8 mouse cellular contexts compared by ENCODE assay signal in the genomic region with DNA sequence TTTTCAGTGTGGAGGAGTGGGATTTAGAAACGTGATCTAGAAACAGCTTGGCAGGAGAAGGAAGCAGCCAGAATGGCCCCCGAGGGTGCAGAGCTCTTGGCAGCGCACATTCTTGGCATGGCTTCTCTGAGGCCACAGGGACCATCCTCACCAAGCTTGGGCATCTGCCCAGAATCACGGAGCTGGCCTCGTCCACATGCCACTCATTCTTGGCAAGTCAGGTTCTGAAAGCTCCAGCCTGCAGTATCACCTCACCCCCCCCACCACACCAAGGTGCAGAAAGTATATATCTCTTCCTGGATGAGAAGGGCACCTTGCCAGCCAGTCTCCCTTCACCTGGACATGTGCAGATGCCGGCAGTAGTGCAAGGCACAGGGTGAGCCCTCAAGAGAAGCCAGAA.
DNase-seq lines count a peak whose midpoint lies in the region; ATAC-seq and TF ChIP-seq lines count a peak whose summit lies in the region.

No protein-coding gene starts in this region.

- intact Hi-C loops in heart, adult 2 months (cut with DNase I): no loop called here

- no peak overlapping the region for H3K4me2 ChIP-seq in embryonic facial prominence, embryonic 13.5 days
- H3K4me2 ChIP-seq in lung, embryonic 16.5 days (ENCODE audit: low read depth, low read length): no peak overlapping the region
- H3K4me2 ChIP-seq in lung, postnatal 0 days (replicated peaks; ENCODE audit: low read depth, low read length): no peak overlapping the region

- H3K4me1 ChIP-seq in embryonic facial prominence, embryonic 13.5 days: peaks cover 15% of the 10 kb centered on the region
- H3K4me1 ChIP-seq in embryonic facial prominence, embryonic 10.5 days: no peaks in the 10 kb centered on the region
- H3K4me1 ChIP-seq in lung, embryonic 16.5 days (replicated peaks; ENCODE audit: control insufficient read depth, insufficient read depth, low read length): no peaks in the 10 kb centered on the region
- H3K4me1 ChIP-seq in lung, postnatal 0 days (ENCODE audit: insufficient read depth, low read depth, low read length): no peaks in the 10 kb centered on the region
- H3K4me1 ChIP-seq in heart, adult 2 months (ENCODE audit: control insufficient read depth, insufficient read depth, low read length): no peaks in the 10 kb centered on the region

- WGBS in embryonic facial prominence, embryonic 13.5 days: 38% methylated on average over 6 of the region's 6 CpGs
- 71% methylated on average over 6 of the region's 6 CpGs for WGBS in embryonic facial prominence, embryonic 10.5 days
- 36% methylated on average over 6 of the region's 6 CpGs for WGBS in lung, embryonic 16.5 days
- WGBS in lung, postnatal 0 days: 44% methylated on average over 6 of the region's 6 CpGs
- 29% methylated on average over 6 of the region's 6 CpGs for WGBS in heart, adult 2 months

- H3K27me3 ChIP-seq in embryonic facial prominence, embryonic 13.5 days: no peaks in the 10 kb centered on the region
- H3K27me3 ChIP-seq in embryonic facial prominence, embryonic 10.5 days (replicated peaks; ENCODE audit: low read depth, poor library complexity, severe bottlenecking): no peaks in the 10 kb centered on the region
- no peaks in the 10 kb centered on the region for H3K27me3 ChIP-seq in lung, embryonic 16.5 days (ENCODE audit: control insufficient read depth, insufficient read depth, low read depth, low read length)
- H3K27me3 ChIP-seq in lung, postnatal 0 days (replicated peaks; ENCODE audit: insufficient read depth, low read length): no peaks in the 10 kb centered on the region
- no peaks in the 10 kb centered on the region for H3K27me3 ChIP-seq in heart, adult 2 months (ENCODE audit: control insufficient read depth, insufficient read depth, low read length)

- H3K36me3 ChIP-seq in embryonic facial prominence, embryonic 13.5 days: no peaks in the 10 kb centered on the region
- no peaks in the 10 kb centered on the region for H3K36me3 ChIP-seq in embryonic facial prominence, embryonic 10.5 days (replicated peaks)
- H3K36me3 ChIP-seq in lung, embryonic 16.5 days (ENCODE audit: control insufficient read depth, insufficient read depth, low read length): no peaks in the 10 kb centered on the region
- no peaks in the 10 kb centered on the region for H3K36me3 ChIP-seq in lung, postnatal 0 days (ENCODE audit: insufficient read depth, low read length)
- H3K36me3 ChIP-seq in heart, adult 2 months (ENCODE audit: control insufficient read depth, insufficient read depth, low read length): no peaks in the 10 kb centered on the region

- TF ChIP-seq EP300 in lung, postnatal 0 days (IDR thresholded peaks at IDR 0.05): no peak
- no peak for TF ChIP-seq EP300 in heart, adult 2 months (IDR thresholded peaks at IDR 0.05; ENCODE audit: insufficient read depth, low read depth, low read length)

- TF ChIP-seq CTCF in lung, postnatal 0 days (IDR thresholded peaks at IDR 0.05): no peak
- no peak for TF ChIP-seq CTCF in heart, adult 2 months (IDR thresholded peaks at IDR 0.05)

- no peak for TF ChIP-seq POLR2A in heart, adult 2 months (IDR thresholded peaks at IDR 0.05; ENCODE audit: insufficient read depth, low read depth, low read length)

- peak overlapping the region; percentile 55; the same call in 1 of the 2 replicates for H3K27ac ChIP-seq in embryonic facial prominence, embryonic 13.5 days
- no peak overlapping the region for H3K27ac ChIP-seq in embryonic facial prominence, embryonic 10.5 days (replicated peaks)
- H3K27ac ChIP-seq in lung, embryonic 16.5 days (ENCODE audit: low read length): no peak overlapping the region
- no peak overlapping the region for H3K27ac ChIP-seq in lung, postnatal 0 days (ENCODE audit: low read length)
- no peak overlapping the region for H3K27ac ChIP-seq in heart, adult 2 months

- H3K79me2 ChIP-seq in heart, adult 2 months (replicated peaks; ENCODE audit: control insufficient read depth, insufficient read depth, low read length): no peaks in the 10 kb centered on the region

- no peak overlapping the region for H3K4me3 ChIP-seq in embryonic facial prominence, embryonic 13.5 days
- no peak overlapping the region for H3K4me3 ChIP-seq in embryonic facial prominence, embryonic 10.5 days
- H3K4me3 ChIP-seq in lung, embryonic 16.5 days (ENCODE audit: low read length): no peak overlapping the region
- H3K4me3 ChIP-seq in lung, postnatal 0 days (ENCODE audit: low read depth, low read length): no peak overlapping the region
- H3K4me3 ChIP-seq in heart, adult 2 months: no peak overlapping the region

- ATAC-seq in embryonic facial prominence, embryonic 13.5 days (ENCODE audit: insufficient number of reproducible peaks, insufficient read depth, low FRiP score, low TSS enrichment, low read depth): no peak
- peak; percentile 38; the same call in 1 of the 2 replicates for ATAC-seq in lung, embryonic 16.5 days (ENCODE audit: low read depth)
- ATAC-seq in lung, postnatal 0 days: no peak
- ATAC-seq in granulocyte monocyte progenitor cell, adult 5-6 weeks (replicated peaks; ENCODE audit: poor library complexity, severe bottlenecking): no peak

- no peak for DNase-seq in embryonic facial prominence, embryonic 10.5 days (ENCODE audit: low spot score)
- no peak for DNase-seq in lung, postnatal 0 days (ENCODE audit: low spot score)
- DNase-seq in heart, adult 2 months: peak; percentile 50 to 69
- peak; percentile 61 to 69 for DNase-seq in layer of hippocampus, postnatal 10 days (ENCODE audit: low spot score in 2 of 2)
- no peak for DNase-seq in urinary bladder, adult 2 months (ENCODE audit: low spot score)

- H3K9ac ChIP-seq in embryonic facial prominence, embryonic 13.5 days: no peak overlapping the region
- H3K9ac ChIP-seq in lung, embryonic 16.5 days (ENCODE audit: low read length): no peak overlapping the region
- H3K9ac ChIP-seq in lung, postnatal 0 days (replicated peaks; ENCODE audit: low read depth): no peak overlapping the region
- H3K9ac ChIP-seq in heart, adult 2 months (ENCODE audit: low read depth, low read length): no peak overlapping the region

- no peaks in the 10 kb centered on the region for H3K9me3 ChIP-seq in embryonic facial prominence, embryonic 13.5 days
- no peaks in the 10 kb centered on the region for H3K9me3 ChIP-seq in embryonic facial prominence, embryonic 10.5 days
- H3K9me3 ChIP-seq in lung, embryonic 16.5 days (ENCODE audit: control insufficient read depth, low read length): no peaks in the 10 kb centered on the region
- H3K9me3 ChIP-seq in lung, postnatal 0 days (ENCODE audit: low read length): no peaks in the 10 kb centered on the region

Comparison
In these comparisons a context has a peak if more than half of its experiments do, and no peak if none do; other contexts are left out.
1. DNase-seq: peak in heart, adult 2 months (2 of 2) and layer of hippocampus, postnatal 10 days (2 of 2); none in embryonic facial prominence, embryonic 10.5 days (single experiment), lung, postnatal 0 days (single experiment) and urinary bladder, adult 2 months (single experiment).